Mouse (Mus musculus) ES-Bruce4 (cell line): ENCODE results near the gene Timeless. TPM values are rescaled to one million over a fixed set of nuclear protein-coding genes. Genes with fewer than 3 reads are reported as not detected.

Experiments used
- H3K27ac ChIP-seq: 2 replicates; pipeline ENCODE4 v1.5.1; 2012; ENCODE audit warnings: low read length, inconsistent platforms; ENCODE audit not compliant: insufficient read depth
- H3K27me3 ChIP-seq: 2 replicates; pipeline ENCODE4 v1.6.1; 2012; ENCODE audit warnings: mild to moderate bottlenecking, low read length, inconsistent platforms; ENCODE audit not compliant: control insufficient read depth, poor library complexity, insufficient read depth, severe bottlenecking
- H3K36me3 ChIP-seq: 2 replicates; pipeline ENCODE4 v1.6.1; 2012; ENCODE audit warnings: inconsistent platforms, mild to moderate bottlenecking, low read length, moderate library complexity; ENCODE audit not compliant: control insufficient read depth, poor library complexity, insufficient read depth, severe bottlenecking
- H3K4me1 ChIP-seq: one replicate; pipeline ENCODE4 v1.8.1; 2011; ENCODE audit warnings: low read length; ENCODE audit not compliant: control insufficient read depth, insufficient read depth
- H3K4me3 ChIP-seq: 2 replicates; pipeline ENCODE4 v1.5.1; 2011; ENCODE audit warnings: low read depth, mild to moderate bottlenecking, low read length
- H3K9ac ChIP-seq: 2 replicates; pipeline ENCODE4 v1.6.1; 2012; ENCODE audit warnings: low read depth, mild to moderate bottlenecking, inconsistent platforms; ENCODE audit not compliant: poor library complexity, severe bottlenecking
- H3K9me3 ChIP-seq: replicated peaks from 2 replicates; pipeline ENCODE4 v1.6.1; 2012; ENCODE audit warnings: mild to moderate bottlenecking, low read length, inconsistent platforms; ENCODE audit not compliant: control insufficient read depth, poor library complexity, insufficient read depth, severe bottlenecking
- CTCF ChIP-seq: IDR thresholded peaks from one replicate; pipeline ENCODE4 v1.8.1; 2011; ENCODE audit warnings: low read depth, low read length
- EP300 ChIP-seq: IDR thresholded peaks from 2 replicates; pipeline ENCODE4 v1.6.1; 2011; ENCODE audit warnings: low read depth, low read length; ENCODE audit not compliant: insufficient read depth
- POLR2A ChIP-seq: IDR thresholded peaks from one replicate; pipeline ENCODE4 v1.8.1; 2011; ENCODE audit warnings: low read length; ENCODE audit not compliant: insufficient read depth
- polyA plus RNA-seq: library from polyadenylated mRNA; stranded (reverse); fragments of >200 nt; gene quantifications from 2 replicates; pipeline ENCODE4 v1.2.4, GENCODE M21; 2011; ENCODE audit warnings: low read depth; ENCODE audit not compliant: missing spikeins, insufficient read depth, insufficient read length

The Timeless gene
- polyA plus RNA-seq, 1 experiment: 64.1 TPM

DNA sequence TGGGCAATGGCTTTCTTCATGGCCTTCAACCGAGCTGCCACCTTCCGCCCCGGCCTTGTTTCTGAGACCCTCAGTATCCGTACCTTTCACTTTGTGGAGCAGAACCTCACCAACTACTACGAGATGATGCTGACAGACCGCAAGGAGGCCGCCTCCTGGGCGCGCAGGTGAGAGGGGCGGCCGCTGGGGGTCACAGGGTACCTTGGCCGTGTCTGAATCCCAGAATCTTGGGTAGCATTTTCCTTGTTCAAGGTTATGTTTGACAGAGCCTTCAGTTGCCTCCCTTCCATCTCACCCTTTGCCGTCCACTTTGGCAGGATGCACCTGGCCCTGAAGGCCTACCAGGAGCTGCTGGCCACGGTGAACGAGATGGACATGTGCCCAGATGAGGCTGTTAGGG is 12.3 kb downstream of the Timeless start:
- Histone ChIP-seq H3K4me1 (no peaks in the 10 kb centered on the region), H3K9me3 (no peaks in the 10 kb centered on the region), H3K4me3 (no peak overlapping the region), H3K27ac (no peak overlapping the region), H3K9ac (no peak overlapping the region), H3K36me3 (peaks cover 43% of the 10 kb centered on the region), H3K27me3 (no peaks in the 10 kb centered on the region)
- TF ChIP-seq POLR2A (no peak), EP300 (no peak), CTCF (no peak)

DNA sequence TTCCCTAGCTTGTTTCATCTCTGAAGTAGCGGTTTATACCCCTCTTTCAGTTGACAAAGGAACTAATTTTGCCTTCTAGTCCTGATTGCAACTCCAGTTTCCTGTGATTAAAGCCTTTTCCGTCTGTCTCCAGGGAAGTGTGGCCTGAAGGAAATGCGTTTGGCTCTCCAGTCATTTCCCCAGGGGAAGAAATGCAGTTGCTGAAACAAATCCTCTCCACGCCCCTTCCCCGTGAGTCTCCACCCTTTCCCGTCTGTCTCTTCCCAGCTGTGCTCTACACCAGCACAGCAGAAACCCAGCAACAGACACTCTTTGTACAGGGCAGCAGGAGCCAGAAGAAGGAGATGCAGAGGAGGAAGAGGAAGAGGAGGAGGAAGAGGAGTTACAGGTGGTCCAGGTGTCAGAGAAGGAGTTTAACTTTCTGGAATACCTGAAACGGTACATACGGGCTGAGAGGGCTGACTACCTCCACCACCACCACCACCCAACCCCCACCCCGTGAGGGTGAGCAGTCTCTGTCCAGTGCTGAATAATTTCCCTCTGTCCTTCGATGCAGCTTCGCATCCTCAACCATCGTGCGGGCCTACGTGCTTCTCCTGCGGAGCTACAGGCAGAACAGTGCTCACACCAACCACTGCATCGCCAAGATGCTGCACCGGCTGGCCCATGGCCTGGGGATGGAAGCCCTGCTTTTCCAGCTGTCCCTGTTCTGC is 15.3 kb downstream of the Timeless start:
- H3K36me3 ChIP-seq: peaks cover 55% of the 10 kb centered on the region
- no peak overlapping the region for H3K9ac ChIP-seq
- H3K27ac ChIP-seq: peak overlapping the region; percentile 88
- TF ChIP-seq POLR2A (no peak), EP300 (peak; percentile 48; the same call in 1 of the 2 replicates)
- H3K27me3 ChIP-seq: no peaks in the 10 kb centered on the region
- H3K4me3 ChIP-seq: no peak overlapping the region
- no peaks in the 10 kb centered on the region for H3K4me1 ChIP-seq
- H3K9me3 ChIP-seq: no peaks in the 10 kb centered on the region

DNA sequence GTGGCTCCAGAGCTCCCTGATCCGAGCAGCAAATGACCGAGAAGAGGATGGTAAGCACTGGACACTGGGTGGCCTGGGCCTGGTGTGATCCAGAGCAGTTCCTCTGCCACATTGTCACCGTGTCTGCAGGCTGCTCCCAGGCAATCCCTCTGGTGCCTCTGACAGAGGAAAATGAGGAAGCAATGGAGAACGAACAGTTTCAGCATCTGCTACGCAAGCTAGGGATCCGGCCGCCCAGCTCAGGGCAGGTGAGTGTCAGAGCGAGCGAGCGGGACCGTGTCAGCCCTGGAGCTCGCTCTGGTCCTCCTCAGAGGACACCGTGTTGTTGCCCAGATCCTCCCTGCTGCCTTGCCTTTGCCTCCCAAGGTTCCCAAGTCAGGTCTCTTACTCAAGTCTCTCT is 18.7 kb downstream of the Timeless start:
- no peaks in the 10 kb centered on the region for H3K27me3 ChIP-seq
- no peak overlapping the region for H3K4me3 ChIP-seq
- H3K9ac ChIP-seq: no peak overlapping the region
- H3K36me3 ChIP-seq: peaks cover 47% of the 10 kb centered on the region
- TF ChIP-seq EP300 (no peak), POLR2A (no peak), CTCF (no peak)
- no peak overlapping the region for H3K27ac ChIP-seq
- no peaks in the 10 kb centered on the region for H3K4me1 ChIP-seq
- no peaks in the 10 kb centered on the region for H3K9me3 ChIP-seq

DNA sequence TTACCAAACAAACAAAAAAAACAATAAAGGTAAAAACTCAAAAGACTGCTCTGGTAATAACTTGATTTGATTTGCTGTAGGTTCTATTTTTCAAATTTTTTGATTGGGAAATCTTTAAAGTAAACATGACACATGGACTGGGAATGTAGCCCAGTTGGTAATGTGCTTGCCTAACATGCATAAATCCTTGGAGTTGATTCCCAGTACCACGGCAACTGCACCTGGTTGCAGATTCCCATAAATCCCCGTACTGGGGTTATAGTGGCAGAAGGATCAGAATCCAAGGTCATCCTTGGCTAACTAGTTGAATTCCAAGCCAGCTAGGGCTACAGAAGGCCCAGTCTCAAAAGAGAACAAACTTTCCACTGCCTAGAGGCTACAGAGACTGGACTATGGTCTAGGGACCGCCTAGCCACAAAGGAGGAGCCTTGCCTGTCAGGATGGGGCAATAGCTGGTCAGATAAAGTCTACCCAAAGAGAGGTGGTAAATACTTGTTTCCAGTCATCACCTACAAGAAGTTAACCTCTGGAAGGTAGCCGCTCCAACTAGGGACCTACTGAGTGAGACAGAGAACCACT is 21.9 kb downstream of the Timeless start, which contains the start of gene Apon:
TSS of gene Apon (plus strand) at position 420 of the 579 bp plus-strand sequence.
- TF ChIP-seq CTCF (no peak), POLR2A (no peak), EP300 (no peak)
- H3K4me3 ChIP-seq: peak within 1 kb of the TSS; percentile 7; the same call in 1 of the 2 replicates
- H3K9ac ChIP-seq: no peak within 1 kb of the TSS
- peaks cover 31% of the 10 kb centered on the region for H3K36me3 ChIP-seq
- no peaks in the 10 kb centered on the region for H3K4me1 ChIP-seq
- H3K27ac ChIP-seq: no peak within 1 kb of the TSS
- no peaks in the 10 kb centered on the region for H3K27me3 ChIP-seq
- no peaks in the 10 kb centered on the region for H3K9me3 ChIP-seq

DNA sequence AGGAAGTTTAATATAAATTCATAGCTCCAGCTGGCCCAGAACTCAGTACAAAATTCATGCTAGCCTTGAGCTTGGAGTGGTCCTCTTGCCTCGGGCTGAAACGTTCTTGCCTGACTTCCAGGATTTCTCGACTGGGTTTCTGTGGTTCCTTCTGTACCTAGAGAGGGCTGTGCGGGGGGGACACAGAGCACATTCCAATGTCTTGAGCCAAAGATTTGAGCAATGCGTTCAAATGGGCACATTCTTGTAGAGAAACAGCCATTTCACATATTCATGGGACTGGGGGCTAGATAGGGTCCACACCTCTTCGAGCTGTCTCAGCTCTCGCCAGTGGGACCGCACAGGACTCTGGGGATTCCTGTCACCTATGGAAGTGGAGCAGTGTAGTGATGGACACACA is 24.1 kb downstream of the Timeless start:
- H3K27ac ChIP-seq: no peak overlapping the region
- TF ChIP-seq EP300 (no peak), POLR2A (no peak)
- H3K4me3 ChIP-seq: no peak overlapping the region

DNA sequence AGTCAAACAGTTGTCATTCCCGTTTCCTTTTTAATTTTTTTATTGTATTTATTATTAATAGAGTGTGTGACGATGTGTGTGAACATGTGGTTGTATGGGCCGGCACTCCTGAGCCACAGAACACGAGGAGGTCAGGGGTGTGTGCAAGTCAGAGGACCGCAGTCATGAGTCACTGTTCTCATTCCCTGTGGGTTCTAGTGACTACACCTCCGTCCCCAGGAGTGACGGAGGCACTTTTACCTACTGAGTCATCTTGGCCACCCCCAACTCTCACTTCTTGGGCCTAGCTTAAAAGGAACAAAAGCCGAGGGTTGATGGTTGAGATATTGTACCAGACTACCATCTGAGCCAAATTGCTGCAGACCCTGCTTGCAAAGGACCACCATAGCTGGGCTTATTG is 24.5 kb downstream of the Timeless start:
- H3K36me3 ChIP-seq: peaks cover 12% of the 10 kb centered on the region
- no peak overlapping the region for H3K27ac ChIP-seq
- no peaks in the 10 kb centered on the region for H3K9me3 ChIP-seq
- H3K4me3 ChIP-seq: no peak overlapping the region
- H3K27me3 ChIP-seq: no peaks in the 10 kb centered on the region
- TF ChIP-seq POLR2A: no peak
- no peak for TF ChIP-seq EP300
- no peak for TF ChIP-seq CTCF
- no peak overlapping the region for H3K9ac ChIP-seq
- no peaks in the 10 kb centered on the region for H3K4me1 ChIP-seq

More for the DNA sequence above, 24.1 kb downstream of the Timeless start:
- Histone ChIP-seq H3K9ac (no peak overlapping the region), H3K27me3 (no peaks in the 10 kb centered on the region), H3K36me3 (peaks cover 16% of the 10 kb centered on the region), H3K9me3 (no peaks in the 10 kb centered on the region), H3K4me1 (no peaks in the 10 kb centered on the region)
